Mouse (Mus musculus): ENCODE results near the gene Cstf2.

GRCm38 (mm10) chrX:134111767-134112166 lies 52.8 kb downstream of the Cstf2 start:
- TF ChIP-seq CTCF (IDR thresholded peaks at IDR 0.05; ENCODE audit: low read depth) (no peak), EP300 (optimal IDR thresholded peaks at IDR 0.05) (no peak)
